Mouse (Mus musculus) CD8-positive naive resting alpha-beta T cell, adult 2 months (primary cell): ENCODE results near the gene Lrwd1.

ENCODE experiments used
- DNase-seq, 2 experiments: peaks; one replicate each; pipeline ENCODE4 v3.0.0; 2022; ENCODE audit warnings: low read depth in 2 of 2, low spot score in 2 of 2

The Lrwd1 gene

DNA sequence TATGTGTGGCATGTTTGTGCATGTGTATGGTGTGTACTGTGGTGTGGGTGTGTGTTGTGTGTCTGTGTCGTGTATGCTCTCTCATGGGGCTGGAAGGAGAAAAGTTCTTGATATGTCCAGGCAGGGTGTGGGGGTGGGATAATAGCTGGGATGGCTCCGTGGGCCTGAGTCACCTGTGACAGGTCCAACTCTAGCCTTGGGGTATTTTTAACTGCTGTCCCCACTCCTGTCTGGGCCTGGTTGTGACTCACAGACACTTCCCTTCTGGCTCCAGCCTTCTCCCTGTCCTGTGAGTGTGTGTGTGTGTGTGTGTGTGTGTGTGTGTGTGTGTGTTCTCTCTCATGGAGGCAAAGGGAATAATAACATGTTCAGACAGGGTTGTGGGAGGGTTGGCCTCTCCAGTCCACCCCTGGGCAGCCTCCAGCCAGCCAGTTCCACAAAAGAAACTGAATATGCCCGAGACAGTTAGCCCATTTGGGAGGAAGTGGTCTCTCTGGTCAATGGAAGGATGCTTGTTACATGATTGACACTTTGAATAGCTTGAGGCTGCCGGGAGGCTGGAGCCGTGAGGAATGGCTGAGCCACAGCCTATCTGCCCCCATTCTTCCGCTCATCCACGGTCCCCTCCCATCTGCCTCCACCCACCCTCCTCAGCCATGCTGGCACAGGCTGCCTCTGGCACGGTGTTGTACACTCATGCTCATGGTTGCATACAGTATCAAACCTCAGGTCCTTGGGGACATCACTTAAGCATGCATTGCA lies 41.4 kb downstream of the Lrwd1 start:
- DNase-seq = no peak

DNA sequence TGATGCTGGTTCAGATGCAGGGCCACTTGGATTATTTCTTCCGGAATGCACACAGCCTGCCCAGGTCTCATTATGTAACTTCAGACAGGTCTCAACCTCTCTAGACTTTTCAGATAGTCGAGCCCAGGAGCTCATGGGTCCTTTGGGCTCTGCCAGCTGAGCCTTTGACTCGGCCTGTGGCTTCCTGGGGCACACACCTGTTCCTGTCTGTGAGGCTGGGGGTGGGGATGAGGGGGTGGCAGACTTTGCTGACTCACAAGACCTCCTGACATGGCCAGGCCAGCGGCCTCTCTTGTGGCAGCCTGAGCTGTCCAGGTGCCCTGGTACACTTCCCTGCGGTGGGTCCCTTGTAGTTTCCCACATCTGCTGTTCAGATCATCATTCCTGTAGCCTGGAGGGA lies 43.9 kb downstream of the Lrwd1 start:
- no peak for DNase-seq

DNA sequence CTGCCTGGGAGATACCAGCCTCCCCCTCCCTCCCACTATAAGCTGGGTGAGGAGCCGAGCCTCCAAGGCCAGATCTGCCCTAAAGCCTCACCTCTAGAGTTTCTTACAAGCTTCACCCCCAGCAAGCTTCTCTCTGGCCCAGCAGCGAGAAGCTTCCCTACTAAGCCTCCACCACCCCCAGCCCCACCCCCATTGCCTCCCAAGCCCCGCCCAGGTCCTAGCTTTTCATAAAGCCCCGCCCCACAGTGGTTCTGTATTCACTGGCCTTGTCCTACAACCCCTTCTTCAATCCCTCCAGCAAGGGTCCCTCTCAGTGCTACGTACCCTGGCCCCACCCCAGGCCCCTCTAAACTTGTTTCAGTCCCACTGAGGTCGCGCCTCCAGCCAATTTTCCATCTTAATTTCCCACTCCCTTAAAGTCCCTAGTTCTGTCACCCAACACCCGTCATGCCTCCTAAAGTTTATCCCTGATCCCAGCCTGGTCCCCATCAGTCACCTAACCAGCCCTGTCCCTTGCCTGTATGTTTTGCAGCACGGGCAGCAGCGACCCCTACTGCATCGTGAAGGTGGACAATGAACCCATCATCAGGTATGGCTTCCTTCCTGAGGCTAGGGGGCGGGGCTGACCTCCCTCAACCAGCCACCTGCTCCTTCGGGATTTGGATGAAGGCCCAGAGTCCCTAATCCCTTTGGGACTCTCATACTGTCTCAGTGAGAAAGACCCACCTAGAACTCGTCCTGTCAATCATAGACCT lies 46.9 kb downstream of the Lrwd1 start:
- no peak for DNase-seq

DNA sequence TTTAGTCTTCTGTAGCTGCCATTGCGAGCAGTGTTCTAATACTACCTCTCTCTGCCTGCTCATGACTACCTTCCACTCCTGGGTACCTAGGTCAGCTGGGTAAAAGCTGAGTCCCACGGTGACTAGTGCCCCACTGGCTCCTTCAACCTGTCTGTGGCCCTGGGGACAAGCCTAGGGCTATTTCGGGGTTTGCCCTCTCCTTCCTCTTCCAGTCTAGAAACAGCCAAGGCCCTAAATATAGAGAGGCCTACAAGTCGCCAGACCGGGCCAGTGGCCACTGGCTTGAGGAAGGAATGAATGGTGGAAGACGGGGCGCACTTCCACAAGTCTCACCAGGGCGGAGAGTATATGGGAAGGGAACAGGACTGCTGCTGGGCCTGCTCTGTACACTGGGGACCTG lies 49.6 kb downstream of the Lrwd1 start:
- DNase-seq = no peak

DNA sequence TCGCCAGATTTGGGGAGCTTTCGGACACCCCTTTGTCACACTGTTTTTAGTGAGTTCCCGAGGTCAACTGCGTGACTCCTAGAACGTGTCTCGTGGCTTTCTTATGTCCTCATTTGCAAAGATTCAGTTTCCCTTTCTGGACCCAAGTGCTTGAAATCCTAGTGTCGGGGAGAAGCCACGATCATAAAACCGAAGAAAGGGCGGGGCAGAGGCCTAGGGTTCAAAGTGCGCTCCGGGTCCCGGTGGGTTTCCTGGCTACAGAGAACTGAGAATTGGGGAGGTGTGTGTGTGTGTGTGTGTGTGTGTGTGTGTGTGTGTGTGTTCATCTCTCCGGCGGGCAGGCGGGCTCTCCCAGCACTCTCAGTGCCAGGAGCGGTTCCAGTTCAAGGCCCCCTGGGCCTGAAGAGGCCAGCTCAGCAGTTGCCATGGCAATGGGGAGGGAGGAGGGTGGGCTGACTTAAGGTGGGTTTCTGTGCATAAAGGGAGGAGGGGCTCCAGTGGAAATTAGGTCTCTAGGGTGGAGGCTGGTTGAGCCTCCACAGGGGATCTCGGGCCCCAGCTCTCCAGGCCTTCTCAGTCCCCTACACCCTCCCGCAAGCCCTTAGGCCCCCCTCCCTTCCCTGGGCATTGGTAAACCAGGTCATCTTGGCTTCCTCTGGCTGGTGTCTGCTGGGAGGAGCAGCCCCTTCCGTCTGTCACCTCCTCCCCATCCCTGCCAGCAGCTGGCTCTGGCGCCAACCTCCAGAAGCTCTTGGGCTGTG lies 50.8 kb downstream of the Lrwd1 start:
- DNase-seq = peak in 1 of 2 experiments; percentile 32

DNA sequence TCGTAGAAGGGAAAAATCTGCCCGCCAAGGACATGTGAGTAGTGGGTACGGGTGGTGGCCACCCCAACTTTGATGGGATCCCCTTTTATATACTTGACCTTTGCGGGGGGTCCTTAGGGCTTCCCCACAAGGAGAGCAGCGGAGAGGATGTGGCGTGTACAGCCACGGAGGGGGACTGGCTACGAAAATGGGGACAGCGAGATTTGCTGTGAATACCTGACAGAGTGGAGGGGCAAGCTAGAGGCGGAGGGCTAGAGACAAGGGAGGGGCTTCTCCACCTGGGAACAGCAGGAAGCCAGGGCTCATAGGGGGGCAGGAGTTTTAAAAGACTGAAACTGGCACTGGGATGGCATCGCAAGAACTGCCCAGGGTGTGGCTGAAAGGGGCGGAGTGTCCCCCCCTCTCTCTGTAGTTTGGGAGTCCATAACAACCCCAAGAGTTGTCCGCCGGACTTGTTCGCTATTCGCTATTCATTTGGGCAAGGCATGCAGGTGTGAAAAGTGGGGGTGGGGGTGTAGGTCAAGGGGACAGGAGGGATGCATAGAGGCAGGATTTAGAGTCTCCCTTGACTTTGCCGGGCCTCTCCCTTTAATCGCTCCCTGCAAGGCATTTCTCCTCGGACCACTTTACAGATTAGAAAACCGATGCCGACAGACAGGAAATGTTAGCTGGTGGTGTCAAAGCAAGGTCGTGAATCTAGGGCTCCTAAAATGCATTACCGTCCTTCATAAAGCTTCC lies 51.6 kb downstream of the Lrwd1 start:
- DNase-seq = peak in 1 of 2 experiments; percentile 22

DNA sequence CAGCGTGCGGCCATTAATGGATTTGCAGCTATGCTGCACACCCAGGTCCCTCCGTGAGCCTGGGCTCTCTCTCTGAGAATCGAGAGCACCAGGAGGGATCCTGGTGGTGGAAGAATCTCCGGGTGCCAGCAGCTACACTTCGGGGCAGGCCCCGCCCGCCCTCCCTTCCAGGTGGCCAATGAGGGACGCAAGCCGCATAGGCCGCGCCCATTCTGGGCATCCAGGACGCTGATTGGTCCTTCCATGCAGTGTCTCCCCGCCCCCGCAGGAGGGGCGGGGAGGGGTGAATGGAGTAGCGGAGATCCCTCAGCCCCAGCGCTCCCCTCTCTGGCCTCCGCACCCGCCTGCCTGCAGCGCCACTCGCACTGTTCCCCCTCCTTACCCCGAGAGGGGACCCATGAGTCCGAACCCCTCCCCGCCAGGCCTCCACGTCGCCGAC lies 52.2 kb downstream of the Lrwd1 start, which contains the start of gene Rasa4:
Rasa4 (plus strand) TSS at position 248 of the 439 bp plus-strand sequence.
- peak; percentile 82 to 93 for DNase-seq

DNA sequence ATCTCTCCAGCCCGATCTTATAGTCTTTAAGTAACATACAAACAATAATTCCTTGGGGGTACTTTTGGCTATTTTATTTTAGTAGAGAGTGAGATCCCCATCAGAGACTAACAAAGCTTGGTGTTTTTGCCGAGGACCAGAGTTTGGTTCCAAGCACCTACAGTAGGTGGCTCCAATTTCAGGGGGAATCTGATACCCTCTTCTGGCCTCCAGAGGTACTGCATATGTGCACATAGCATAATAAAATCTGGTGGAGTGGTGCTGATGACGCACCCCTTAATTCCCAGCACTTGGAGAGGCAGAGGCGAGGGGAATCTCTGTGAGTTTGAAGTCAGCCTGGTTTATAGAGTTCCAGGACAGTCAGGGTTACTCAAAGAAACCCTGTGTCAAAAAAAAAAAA lies 53.5 kb downstream of the Lrwd1 start:
- DNase-seq = peak in 1 of 2 experiments; percentile 23

DNA sequence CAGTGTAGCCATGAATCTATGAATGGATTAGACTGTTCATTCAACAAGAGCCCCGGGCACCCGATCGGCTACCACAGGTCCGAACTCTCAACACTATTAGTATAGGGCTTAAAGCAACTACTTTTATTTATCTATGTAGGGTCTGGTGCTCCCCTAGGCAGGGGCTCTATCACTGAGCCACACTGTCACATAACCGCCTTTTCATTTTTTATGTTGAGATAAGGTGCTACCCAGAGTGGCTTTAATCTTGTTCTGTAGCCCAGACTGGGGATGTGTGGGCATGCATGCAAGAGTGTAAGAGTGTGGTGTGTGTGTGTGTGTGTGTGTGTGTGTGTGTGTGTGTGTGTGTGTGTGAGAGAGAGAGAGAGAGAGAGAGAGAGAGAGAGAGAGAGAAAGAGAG lies 57.7 kb downstream of the Lrwd1 start:
- no peak for DNase-seq

DNA sequence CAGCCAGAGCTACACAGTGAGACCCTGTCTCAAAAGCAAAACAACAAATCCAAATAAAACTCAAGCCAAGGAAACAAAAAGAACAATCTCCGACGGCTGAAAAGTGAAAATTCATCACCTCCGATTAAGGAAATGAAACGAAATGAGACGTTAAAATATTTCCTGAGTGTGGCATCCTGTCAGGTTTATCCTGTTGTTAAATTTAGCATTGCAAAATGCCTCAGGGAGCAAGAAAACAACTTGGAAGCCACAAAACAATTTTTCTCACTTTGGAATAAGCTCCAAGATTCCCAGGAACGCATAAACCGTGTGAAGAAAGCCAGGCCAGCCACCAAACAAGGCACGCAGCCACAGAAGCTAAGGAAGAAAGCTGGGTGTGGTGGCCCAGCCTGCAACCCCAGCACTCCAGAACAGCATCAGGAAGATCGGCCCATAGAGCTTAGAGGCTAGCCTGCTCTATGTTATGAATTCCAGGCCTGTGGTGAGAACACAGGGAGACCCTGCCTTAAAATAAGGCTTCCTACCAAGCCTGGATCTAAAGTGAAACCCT lies 58.8 kb downstream of the Lrwd1 start:
- DNase-seq = no peak

DNA sequence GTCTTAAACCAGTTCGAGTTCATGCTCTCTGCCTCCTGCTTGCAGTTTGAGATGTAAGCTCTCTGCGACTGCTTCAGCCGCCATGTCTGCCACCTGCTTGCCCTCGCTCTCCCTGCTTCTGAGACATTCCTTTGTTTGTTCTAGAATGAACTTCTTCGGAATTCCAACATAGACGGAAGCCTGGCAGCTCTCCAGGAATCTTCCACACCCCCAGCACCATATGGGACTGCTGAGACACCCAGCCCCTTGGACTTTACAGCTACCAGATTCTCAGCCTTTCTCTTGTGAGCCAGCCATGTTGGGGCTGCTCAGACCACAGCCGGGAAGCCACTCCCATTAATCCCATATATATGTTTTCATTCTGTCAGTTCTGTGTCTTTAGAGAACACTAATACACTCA lies 59.6 kb downstream of the Lrwd1 start:
- DNase-seq = no peak

DNA sequence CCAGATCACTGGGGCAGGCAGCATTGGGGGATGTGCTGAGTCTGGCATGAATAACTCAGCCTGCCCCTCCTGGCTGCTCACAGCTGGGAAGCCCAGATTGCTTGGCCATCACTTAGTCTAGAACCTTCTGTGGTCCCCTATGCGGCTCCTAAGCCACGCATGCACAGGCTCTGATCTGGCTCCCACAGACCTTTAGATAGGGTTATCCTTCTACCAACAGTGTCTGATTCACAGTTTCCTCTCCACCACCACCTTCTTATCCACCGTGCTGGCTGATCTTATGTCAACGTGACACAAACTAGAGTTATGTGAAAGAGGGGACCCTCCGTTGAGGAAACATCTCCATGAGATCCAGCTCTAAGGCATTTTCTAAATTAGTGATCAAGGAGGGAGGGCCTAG lies 60.8 kb downstream of the Lrwd1 start:
- no peak for DNase-seq

DNA sequence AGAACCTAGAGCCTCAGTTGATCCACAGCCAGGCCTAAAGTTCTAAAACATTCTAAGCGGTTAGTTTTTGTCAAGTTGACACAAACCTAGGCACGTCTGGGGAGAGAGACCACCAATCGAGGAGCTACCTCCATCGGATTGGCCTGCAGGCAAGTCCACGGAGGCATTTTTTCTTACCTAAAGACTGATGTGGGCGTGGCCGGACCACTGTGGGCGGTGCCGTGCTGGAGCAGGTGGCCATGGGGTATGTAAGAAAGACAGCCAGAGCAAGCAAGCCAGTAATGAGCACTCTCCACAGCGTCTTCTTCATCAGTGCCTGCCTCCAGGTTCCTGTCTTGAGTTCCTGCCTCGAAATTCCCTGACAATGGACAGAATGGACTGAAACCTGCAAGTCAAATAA lies 62.3 kb downstream of the Lrwd1 start:
- no peak for DNase-seq

DNA sequence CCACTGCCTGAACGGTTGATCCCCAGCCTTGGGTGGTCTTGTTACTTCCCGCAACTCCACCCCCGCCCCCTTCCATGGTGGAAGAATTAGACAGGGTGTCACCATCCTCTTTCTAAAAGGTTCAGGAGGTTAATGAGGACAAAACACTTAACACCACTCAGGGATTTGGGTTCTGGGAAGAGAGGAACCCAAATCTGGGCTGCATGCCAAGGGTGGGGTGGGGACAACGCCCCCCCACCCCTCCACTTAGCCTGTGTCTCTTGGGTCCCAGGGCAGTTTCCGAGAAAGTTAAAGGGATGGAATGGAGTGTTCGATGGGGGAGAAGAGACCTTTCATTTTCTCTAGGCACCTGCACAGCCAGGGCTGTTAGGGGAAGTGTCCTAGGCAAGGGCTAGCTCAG lies 62.8 kb downstream of the Lrwd1 start:
- DNase-seq = no peak
